Mouse (Mus musculus): ENCODE results near the gene Mak.

- no peak for TF ChIP-seq CTCF (IDR thresholded peaks at IDR 0.05)
- no peak for TF ChIP-seq EP300 (IDR thresholded peaks at IDR 0.05)
Observed at GRCm38 (mm10) chr13:41018236-41018635, 61.3 kb downstream of the Mak start.
